Mouse (Mus musculus) embryonic facial prominence, embryonic 12.5 days (tissue): ENCODE measurements around the gene Gpatch4. TPM values are rescaled to one million over a fixed set of nuclear protein-coding genes. Genes with fewer than 3 reads are reported as not detected.

Source experiments
- ATAC-seq: fragments of 200-750 bp; cut with Nextera tagmentation; 2 replicates; pipeline ENCODE4 v1.8.0; 2017; ENCODE audit not compliant: insufficient number of reproducible peaks, insufficient read depth, low FRiP score, low TSS enrichment
- H3K27ac ChIP-seq: fragments of 300-500 bp; sonication (generic); 2 replicates; pipeline ENCODE4 v1.5.1; 2016; ENCODE audit warnings: mild to moderate bottlenecking
- H3K27me3 ChIP-seq: fragments of 300-500 bp; sonication (generic); 2 replicates; pipeline ENCODE4 v1.6.1; 2016; ENCODE audit warnings: mild to moderate bottlenecking, moderate library complexity
- H3K36me3 ChIP-seq: fragments of 300-500 bp; sonication (generic); 2 replicates; pipeline ENCODE4 v1.6.1; 2016; ENCODE audit warnings: mild to moderate bottlenecking
- H3K4me1 ChIP-seq: fragments of 300-500 bp; sonication (generic); 2 replicates; pipeline ENCODE4 v1.6.1; 2016
- H3K4me2 ChIP-seq: fragments of 300-500 bp; sonication (generic); replicated peaks from 2 replicates; pipeline ENCODE4 v1.6.1; 2016; ENCODE audit warnings: mild to moderate bottlenecking, moderate library complexity
- H3K4me3 ChIP-seq: fragments of 300-500 bp; sonication (generic); 2 replicates; pipeline ENCODE4 v1.5.1; 2016; ENCODE audit warnings: mild to moderate bottlenecking
- H3K9ac ChIP-seq: fragments of 300-500 bp; sonication (generic); 2 replicates; pipeline ENCODE4 v1.6.1; 2016; ENCODE audit warnings: mild to moderate bottlenecking, moderate library complexity
- H3K9me3 ChIP-seq: fragments of 300-500 bp; sonication (generic); 2 replicates; pipeline ENCODE4 v1.6.1; 2016; ENCODE audit warnings: mild to moderate bottlenecking, moderate library complexity
- WGBS: fragments of 180-500 bp; shearing (Covaris S2); methylation state at CpG from one replicate; pipeline ENCODE4 v1.1.7; 2016; 5-methylcytosine and 5-hydroxymethylcytosine counted together
- polyA plus RNA-seq: library from polyadenylated mRNA; unstranded; fragments of >200 nt; fragmentation: Nextera tagmentation; extraction: Ambion mirVana; gene quantifications from 2 replicates; pipeline ENCODE4 v1.2.1, GENCODE M21; 2016

The Gpatch4 gene
- polyA plus RNA-seq, 1 experiment from 2014 or later: 32.7 TPM

GRCm38 (mm10) chr3:88049532-88049931, 6.6 kb downstream of the Gpatch4 start:
- no peak overlapping the region for H3K4me3 ChIP-seq
- peaks cover 37% of the 10 kb centered on the region for H3K36me3 ChIP-seq
- H3K27ac ChIP-seq: no peak overlapping the region
- 74% methylated on average over 3 of the region's 3 CpGs for WGBS
- no peaks in the 10 kb centered on the region for H3K4me1 ChIP-seq
- no peak for ATAC-seq
- no peak overlapping the region for H3K9ac ChIP-seq
- no peaks in the 10 kb centered on the region for H3K27me3 ChIP-seq
- no peaks in the 10 kb centered on the region for H3K9me3 ChIP-seq
- H3K4me2 ChIP-seq: no peak overlapping the region

- H3K4me3 ChIP-seq: peak overlapping the region; percentile 92; the same call in 1 of the 2 replicates
- H3K9ac ChIP-seq: peak overlapping the region; percentile 90; the same call in 1 of the 2 replicates
- no peaks in the 10 kb centered on the region for H3K27me3 ChIP-seq
- peaks cover 10% of the 10 kb centered on the region for H3K4me1 ChIP-seq
- ATAC-seq: no peak
- no peaks in the 10 kb centered on the region for H3K9me3 ChIP-seq
- H3K27ac ChIP-seq: no peak overlapping the region
- WGBS: 84% methylated on average over 6 of the region's 6 CpGs
- H3K36me3 ChIP-seq: peaks cover 47% of the 10 kb centered on the region
- H3K4me2 ChIP-seq: peak overlapping the region; percentile 84
Measured at GRCm38 (mm10) chr3:88057030-88057429, 14.1 kb downstream of the Gpatch4 start.

GRCm38 (mm10) chr3:88057902-88058696, 15.2 kb downstream of the Gpatch4 start, which contains the start of gene Naxe:
Gene Naxe (minus strand): TSS chr3:88058495.
- Histone ChIP-seq H3K4me2 (peak within 1 kb of the TSS; percentile 84), H3K36me3 (peaks cover 37% of the 10 kb centered on the region), H3K4me3 (peak within 1 kb of the TSS; percentile 92), H3K27me3 (no peaks in the 10 kb centered on the region), H3K9ac (peak within 1 kb of the TSS; percentile 90), H3K4me1 (peaks cover 10% of the 10 kb centered on the region), H3K27ac (peak within 1 kb of the TSS; percentile 81), H3K9me3 (no peaks in the 10 kb centered on the region)
- peak; percentile 91 for ATAC-seq
- WGBS: under 1% methylated on average over 60 of the region's 60 CpGs

GRCm38 (mm10) chr3:88068386-88068785, 25.5 kb downstream of the Gpatch4 start:
- no peaks in the 10 kb centered on the region for H3K4me1 ChIP-seq
- H3K9ac ChIP-seq: no peak overlapping the region
- H3K27me3 ChIP-seq: no peaks in the 10 kb centered on the region
- no peak overlapping the region for H3K27ac ChIP-seq
- H3K4me3 ChIP-seq: no peak overlapping the region
- no peak for ATAC-seq
- H3K36me3 ChIP-seq: no peaks in the 10 kb centered on the region
- 10% methylated on average over 2 of the region's 2 CpGs for WGBS
- H3K9me3 ChIP-seq: no peaks in the 10 kb centered on the region
- no peak overlapping the region for H3K4me2 ChIP-seq

- Histone ChIP-seq H3K27me3 (0 out of 2 replicates have a peak, but pooled peaks cover 3% of the 10 kb centered on the region), H3K4me2 (no peak overlapping the region), H3K9me3 (no peaks in the 10 kb centered on the region), H3K9ac (no peak overlapping the region), H3K4me1 (no peaks in the 10 kb centered on the region), H3K36me3 (no peaks in the 10 kb centered on the region), H3K4me3 (no peak overlapping the region), H3K27ac (no peak overlapping the region)
- WGBS: 4% methylated on average over 5 of the region's 5 CpGs
- peak; percentile 44; the same call in 1 of the 2 replicates for ATAC-seq
Measured at GRCm38 (mm10) chr3:88071783-88072182, 28.9 kb downstream of the Gpatch4 start.

GRCm38 (mm10) chr3:88073631-88074030, 30.7 kb downstream of the Gpatch4 start:
- Histone ChIP-seq H3K4me3 (no peak overlapping the region), H3K4me2 (no peak overlapping the region), H3K9ac (no peak overlapping the region), H3K4me1 (no peaks in the 10 kb centered on the region), H3K27ac (no peak overlapping the region), H3K36me3 (no peaks in the 10 kb centered on the region), H3K27me3 (0 out of 2 replicates have a peak, but pooled peaks cover 3% of the 10 kb centered on the region), H3K9me3 (no peaks in the 10 kb centered on the region)
- 75% methylated on average over 2 of the region's 2 CpGs for WGBS
- no peak for ATAC-seq

- Histone ChIP-seq H3K9me3 (no peaks in the 10 kb centered on the region), H3K4me2 (no peak overlapping the region), H3K9ac (no peak overlapping the region), H3K27ac (no peak overlapping the region), H3K4me3 (no peak overlapping the region), H3K4me1 (no peaks in the 10 kb centered on the region), H3K27me3 (0 out of 2 replicates have a peak, but pooled peaks cover 3% of the 10 kb centered on the region), H3K36me3 (no peaks in the 10 kb centered on the region)
- WGBS: 57% methylated on average over 2 of the region's 2 CpGs
- ATAC-seq: no peak
Measured at GRCm38 (mm10) chr3:88074351-88074750, 31.4 kb downstream of the Gpatch4 start.

- no peak for ATAC-seq
- Histone ChIP-seq H3K4me1 (no peaks in the 10 kb centered on the region), H3K27me3 (0 out of 2 replicates have a peak, but pooled peaks cover 3% of the 10 kb centered on the region), H3K4me3 (no peak overlapping the region), H3K4me2 (no peak overlapping the region), H3K9ac (no peak overlapping the region), H3K9me3 (no peaks in the 10 kb centered on the region), H3K27ac (no peak overlapping the region), H3K36me3 (no peaks in the 10 kb centered on the region)
- 81% methylated on average over 8 of the region's 8 CpGs for WGBS
Measured at GRCm38 (mm10) chr3:88074766-88075165, 31.9 kb downstream of the Gpatch4 start.

GRCm38 (mm10) chr3:88077441-88077840, 34.5 kb downstream of the Gpatch4 start:
- no peak overlapping the region for H3K9ac ChIP-seq
- WGBS: 35% methylated on average over 8 of the region's 8 CpGs
- no peak for ATAC-seq

GRCm38 (mm10) chr3:88078204-88078603, 35.3 kb downstream of the Gpatch4 start, which contains the start of gene Ttc24:
Gene Ttc24 (minus strand): TSS chr3:88078304.
- 70% methylated on average over 4 of the region's 4 CpGs for WGBS
- H3K4me2 ChIP-seq: no peak within 1 kb of the TSS
- H3K27ac ChIP-seq: no peak within 1 kb of the TSS
- no peaks in the 10 kb centered on the region for H3K9me3 ChIP-seq
- 0 out of 2 replicates have a peak, but pooled peaks cover 3% of the 10 kb centered on the region for H3K27me3 ChIP-seq
- no peak for ATAC-seq
- H3K9ac ChIP-seq: no peak within 1 kb of the TSS
- H3K36me3 ChIP-seq: no peaks in the 10 kb centered on the region
- no peak within 1 kb of the TSS for H3K4me3 ChIP-seq
- H3K4me1 ChIP-seq: peaks cover 12% of the 10 kb centered on the region

More at GRCm38 (mm10) chr3:88077441-88077840, 34.5 kb downstream of the Gpatch4 start:
- no peak overlapping the region for H3K4me3 ChIP-seq
- H3K9me3 ChIP-seq: no peaks in the 10 kb centered on the region
- no peaks in the 10 kb centered on the region for H3K36me3 ChIP-seq
- H3K27me3 ChIP-seq: 0 out of 2 replicates have a peak, but pooled peaks cover 3% of the 10 kb centered on the region
- no peak overlapping the region for H3K27ac ChIP-seq
- peaks cover 4% of the 10 kb centered on the region for H3K4me1 ChIP-seq
- H3K4me2 ChIP-seq: no peak overlapping the region

- H3K4me3 ChIP-seq: peak within 1 kb of the TSS; percentile 69
- ATAC-seq: peak; percentile 84
- H3K4me2 ChIP-seq: peak within 1 kb of the TSS; percentile 84
- H3K4me1 ChIP-seq: peaks cover 12% of the 10 kb centered on the region
- H3K27me3 ChIP-seq: no peaks in the 10 kb centered on the region
- peaks cover 8% of the 10 kb centered on the region; the same call in 1 of the 2 replicates for H3K36me3 ChIP-seq
- H3K9me3 ChIP-seq: no peaks in the 10 kb centered on the region
- 20% methylated on average over 33 of the region's 33 CpGs for WGBS
- peak within 1 kb of the TSS; percentile 65 for H3K9ac ChIP-seq
- no peak within 1 kb of the TSS for H3K27ac ChIP-seq
Measured at GRCm38 (mm10) chr3:88081345-88082223, 38.7 kb downstream of the Gpatch4 start, which contains the start of gene Iqgap3. Gene Iqgap3 (plus strand): TSS chr3:88081971.
